Comparison of ENCODE assay signal across 17 mouse cellular contexts in genomic region chr3:86809646-86810045, GRCm38 (mm10).
DNase-seq lines count a peak whose midpoint lies in the region; ATAC-seq and TF ChIP-seq lines count a peak whose summit lies in the region.
"Had no signal": no experiment of that assay in that cellular context is flagged by ENCODE, and none has a peak within 500 bp of the region (broad histone marks: within the 10 kb centered on the region; RNA-seq: fewer than 3 reads in every experiment).

No protein-coding gene starts in this region.

- no peak overlapping the region for H3K9ac ChIP-seq in forebrain, embryonic 14.5 days (ENCODE audit: low read length)
- no peak overlapping the region for H3K9ac ChIP-seq in forebrain, postnatal 0 days
- no peak overlapping the region for H3K9ac ChIP-seq in lung, embryonic 15.5 days
- H3K9ac ChIP-seq in hindbrain, embryonic 16.5 days (ENCODE audit: low read depth, low read length), result no peak overlapping the region
- no peak overlapping the region for H3K9ac ChIP-seq in stomach, embryonic 14.5 days (replicated peaks; ENCODE audit: low read depth, low read length)
- H3K9ac ChIP-seq: forebrain, embryonic 12.5 days; kidney, embryonic 15.5 days; liver, embryonic 14.5 days had no signal

- no peak overlapping the region for H3K4me2 ChIP-seq in forebrain, embryonic 14.5 days (ENCODE audit: low read length)
- no peak overlapping the region for H3K4me2 ChIP-seq in forebrain, postnatal 0 days (ENCODE audit: low read depth)
- H3K4me2 ChIP-seq in lung, embryonic 15.5 days, result no peak overlapping the region
- H3K4me2 ChIP-seq in hindbrain, embryonic 16.5 days (ENCODE audit: low read length), result no peak overlapping the region
- no peak overlapping the region for H3K4me2 ChIP-seq in stomach, embryonic 14.5 days (replicated peaks; ENCODE audit: low read depth, low read length)
- H3K4me2 ChIP-seq: forebrain, embryonic 12.5 days; kidney, embryonic 15.5 days had no signal

- no peak overlapping the region for H3K27ac ChIP-seq in forebrain, embryonic 14.5 days (ENCODE audit: low read depth, low read length)
- no peak overlapping the region; the same call in 1 of the 2 replicates for H3K27ac ChIP-seq in forebrain, postnatal 0 days (ENCODE audit: low read depth, low read length)
- no peak overlapping the region for H3K27ac ChIP-seq in lung, embryonic 15.5 days
- peak overlapping the region; percentile 56 for H3K27ac ChIP-seq in hindbrain, embryonic 16.5 days (ENCODE audit: low read depth, low read length)
- peak overlapping the region; percentile 76 for H3K27ac ChIP-seq in stomach, embryonic 14.5 days (ENCODE audit: low read length)
- H3K27ac ChIP-seq: gastrocnemius, adult 2 months; kidney, embryonic 15.5 days; liver, embryonic 14.5 days had no signal

- peaks cover 31% of the 10 kb centered on the region for H3K36me3 ChIP-seq in forebrain, embryonic 14.5 days (ENCODE audit: control insufficient read depth, insufficient read depth, low read length)
- H3K36me3 ChIP-seq in forebrain, postnatal 0 days (ENCODE audit: insufficient read depth), result peaks cover 14% of the 10 kb centered on the region
- H3K36me3 ChIP-seq in lung, embryonic 15.5 days, result no peaks in the 10 kb centered on the region
- H3K36me3 ChIP-seq in hindbrain, embryonic 16.5 days (ENCODE audit: control insufficient read depth, insufficient read depth, low read length), result peaks cover 14% of the 10 kb centered on the region
- H3K36me3 ChIP-seq in stomach, embryonic 14.5 days (ENCODE audit: control insufficient read depth, insufficient read depth, low read length), result no peaks in the 10 kb centered on the region
- H3K36me3 ChIP-seq: kidney, embryonic 15.5 days had no signal

- H3K4me1 ChIP-seq in forebrain, embryonic 14.5 days (ENCODE audit: control insufficient read depth, insufficient read depth, low read length), result no peaks in the 10 kb centered on the region
- H3K4me1 ChIP-seq in forebrain, postnatal 0 days (ENCODE audit: insufficient read depth), result no peaks in the 10 kb centered on the region
- H3K4me1 ChIP-seq in lung, embryonic 15.5 days, result no peaks in the 10 kb centered on the region
- peaks cover 4% of the 10 kb centered on the region; the same call in 1 of the 2 replicates for H3K4me1 ChIP-seq in hindbrain, embryonic 16.5 days (ENCODE audit: control insufficient read depth, insufficient read depth, low read depth, low read length)
- no peaks in the 10 kb centered on the region for H3K4me1 ChIP-seq in stomach, embryonic 14.5 days (ENCODE audit: control insufficient read depth, insufficient read depth, low read length)
- H3K4me1 ChIP-seq: forebrain, embryonic 12.5 days; kidney, embryonic 15.5 days had no signal

- 0 out of 2 replicates have a peak, but pooled peaks have one; percentile 2 for ATAC-seq in forebrain, embryonic 14.5 days
- ATAC-seq in forebrain, postnatal 0 days, result no peak
- ATAC-seq in lung, embryonic 15.5 days (ENCODE audit: borderline replicate concordance, extremely low read depth, low FRiP score, low TSS enrichment), result peak; percentile 57; the same call in 1 of the 2 replicates
- ATAC-seq in hindbrain, embryonic 16.5 days, result no peak
- no peak for ATAC-seq in stomach, embryonic 14.5 days (ENCODE audit: insufficient number of reproducible peaks, insufficient read depth, low FRiP score, low read depth)
- no peak for ATAC-seq in erythroid progenitor cell, adult 5-6 weeks (replicated peaks; ENCODE audit: low FRiP score, poor library complexity, severe bottlenecking)

- H3K9me3 ChIP-seq in forebrain, embryonic 14.5 days (replicated peaks; ENCODE audit: control insufficient read depth, low read length), result no peaks in the 10 kb centered on the region
- H3K9me3 ChIP-seq in forebrain, postnatal 0 days (ENCODE audit: low read length), result no peaks in the 10 kb centered on the region
- no peaks in the 10 kb centered on the region for H3K9me3 ChIP-seq in lung, embryonic 15.5 days
- no peaks in the 10 kb centered on the region for H3K9me3 ChIP-seq in hindbrain, embryonic 16.5 days (ENCODE audit: control insufficient read depth, low read length)
- no peaks in the 10 kb centered on the region for H3K9me3 ChIP-seq in stomach, embryonic 14.5 days (ENCODE audit: control insufficient read depth, low read depth, low read length)
- H3K9me3 ChIP-seq: forebrain, embryonic 12.5 days; kidney, embryonic 15.5 days had no signal

- H3K4me3 ChIP-seq in forebrain, embryonic 14.5 days (ENCODE audit: low read depth, low read length), result no peak overlapping the region
- no peak overlapping the region for H3K4me3 ChIP-seq in forebrain, postnatal 0 days (ENCODE audit: low read depth, low read length)
- H3K4me3 ChIP-seq in lung, embryonic 15.5 days, result no peak overlapping the region
- H3K4me3 ChIP-seq in hindbrain, embryonic 16.5 days (ENCODE audit: low read length), result no peak overlapping the region
- H3K4me3 ChIP-seq in stomach, embryonic 14.5 days (ENCODE audit: low read depth, low read length), result no peak overlapping the region
- H3K4me3 ChIP-seq: forebrain, embryonic 12.5 days; gastrocnemius, adult 2 months; kidney, embryonic 15.5 days had no signal

- H3K27me3 ChIP-seq in forebrain, embryonic 14.5 days (replicated peaks; ENCODE audit: control insufficient read depth, insufficient read depth, low read length), result no peaks in the 10 kb centered on the region
- no peaks in the 10 kb centered on the region for H3K27me3 ChIP-seq in forebrain, postnatal 0 days (ENCODE audit: insufficient read depth, low read length)
- no peaks in the 10 kb centered on the region for H3K27me3 ChIP-seq in lung, embryonic 15.5 days
- no peaks in the 10 kb centered on the region for H3K27me3 ChIP-seq in hindbrain, embryonic 16.5 days (replicated peaks; ENCODE audit: control insufficient read depth, insufficient read depth, low read length)
- H3K27me3 ChIP-seq in stomach, embryonic 14.5 days (ENCODE audit: control insufficient read depth, insufficient read depth, low read length), result no peaks in the 10 kb centered on the region
- H3K27me3 ChIP-seq: forebrain, embryonic 12.5 days; kidney, embryonic 15.5 days had no signal

- no peak for TF ChIP-seq CTCF in forebrain, postnatal 0 days (IDR thresholded peaks at IDR 0.05; ENCODE audit: low read depth)

- 78% methylated on average over 2 of the region's 2 CpGs for WGBS in forebrain, embryonic 14.5 days
- 48% methylated on average over 2 of the region's 2 CpGs for WGBS in forebrain, postnatal 0 days
- WGBS in lung, embryonic 15.5 days, result 27% methylated on average over 2 of the region's 2 CpGs
- 64% methylated on average over 2 of the region's 2 CpGs for WGBS in hindbrain, embryonic 16.5 days
- 22% methylated on average over 2 of the region's 2 CpGs for WGBS in stomach, embryonic 14.5 days

- DNase-seq in forebrain, embryonic 14.5 days (ENCODE audit: low spot score), result no peak
- no peak for DNase-seq in forebrain, postnatal 0 days
- DNase-seq in lung, postnatal 14 days, result no peak
- no peak for DNase-seq in kidney, adult 18-20 months
- DNase-seq: adrenal gland, postnatal 10 days; cerebellum, adult 9-11 months; gastrocnemius, adult 2 months; layer of hippocampus, adult 9-11 months; right cerebral cortex, postnatal 25 days; thymus, postnatal 4 days had no signal

Comparison
In these comparisons a context has a peak if more than half of its experiments do, and no peak if none do; other contexts are left out.
1. ATAC-seq: peak in forebrain, embryonic 14.5 days (single experiment) and lung, embryonic 15.5 days (single experiment); none in forebrain, postnatal 0 days (single experiment), hindbrain, embryonic 16.5 days (single experiment), stomach, embryonic 14.5 days (single experiment) and erythroid progenitor cell, adult 5-6 weeks (single experiment).
2. H3K27ac ChIP-seq: peak in hindbrain, embryonic 16.5 days (single experiment) and stomach, embryonic 14.5 days (single experiment); none in forebrain, embryonic 14.5 days (single experiment), forebrain, postnatal 0 days (single experiment) and lung, embryonic 15.5 days (single experiment).